Mouse (Mus musculus): ENCODE measurements around the gene Islr. TPM values are rescaled to one million over a fixed set of nuclear protein-coding genes. Genes with fewer than 3 reads are reported as not detected.

The Islr gene
- polyA plus RNA-seq, 1 experiment from 2014 or later, result 25.3 TPM

DNA sequence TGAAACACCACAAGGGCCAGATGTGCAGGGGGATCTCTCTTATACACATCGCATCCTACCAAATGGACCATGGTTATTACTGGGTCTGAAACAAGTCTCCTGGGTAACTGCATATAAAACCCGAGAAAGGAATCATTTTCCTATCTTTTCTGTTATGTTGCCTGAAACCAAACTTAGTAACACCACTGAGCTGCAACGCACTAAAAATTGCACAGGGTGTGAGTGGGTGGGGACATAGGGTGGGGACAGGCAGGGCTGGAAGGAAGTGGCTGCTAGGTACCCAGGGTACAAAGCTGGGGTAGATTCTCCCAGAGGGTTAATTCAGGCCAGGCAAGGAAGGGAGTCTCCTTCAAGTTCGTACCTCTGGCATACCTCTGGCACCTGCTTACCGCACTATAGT, 38.6 kb upstream of the Islr start:
- 93% methylated on average over 5 of the region's 5 CpGs for WGBS
- H3K4me2 ChIP-seq (replicated peaks), result no peak overlapping the region
- H3K4me1 ChIP-seq (replicated peaks), result peaks cover 24% of the 10 kb centered on the region
- no peaks in the 10 kb centered on the region for H3K27me3 ChIP-seq
- no peaks in the 10 kb centered on the region for H3K36me3 ChIP-seq
- ATAC-seq, result no peak
- no peak overlapping the region for H3K27ac ChIP-seq
- no peak overlapping the region for H3K9ac ChIP-seq (replicated peaks)
- no peaks in the 10 kb centered on the region for H3K9me3 ChIP-seq
- no peak overlapping the region for H3K4me3 ChIP-seq (replicated peaks)

DNA sequence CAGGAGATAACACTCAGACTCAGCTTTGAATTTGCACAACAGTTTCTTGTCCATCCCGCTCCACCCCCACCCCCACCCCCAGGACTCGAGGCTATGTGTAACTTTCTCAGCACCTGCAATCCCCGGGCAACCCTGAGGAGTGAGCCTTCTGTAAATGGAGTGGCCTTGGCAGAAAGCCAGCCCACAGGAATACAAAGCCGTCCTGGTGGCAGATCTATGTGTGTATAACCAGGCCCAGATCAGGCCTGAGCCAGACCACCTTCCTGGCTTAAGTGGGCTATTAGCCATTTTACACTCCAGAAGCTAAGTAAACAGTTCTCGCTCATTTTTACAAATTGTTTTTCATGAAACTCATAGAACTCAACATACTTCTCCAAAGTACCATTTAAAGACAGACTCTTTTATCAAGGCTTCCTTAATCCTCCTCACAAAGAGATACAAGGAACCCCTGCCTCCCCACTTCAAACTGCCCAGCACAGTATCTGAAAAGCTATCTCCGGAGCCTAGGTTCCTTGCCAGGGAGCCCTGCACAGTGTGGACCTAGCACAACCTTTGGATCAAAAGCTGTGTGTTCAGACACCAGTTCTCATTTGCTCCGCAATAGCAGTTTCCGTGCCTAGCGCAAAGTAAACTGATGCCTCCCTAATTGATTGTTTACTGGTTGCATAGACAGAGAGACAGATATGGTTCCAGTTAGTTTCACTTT, 37.8 kb upstream of the Islr start:
- H3K27ac ChIP-seq, result peak overlapping the region; percentile 59; the same call in 1 of the 2 replicates
- H3K9me3 ChIP-seq, result no peaks in the 10 kb centered on the region
- no peak overlapping the region for H3K9ac ChIP-seq (replicated peaks)
- 47% methylated on average over 9 of the region's 9 CpGs for WGBS
- H3K4me3 ChIP-seq (replicated peaks), result no peak overlapping the region
- H3K27me3 ChIP-seq, result no peaks in the 10 kb centered on the region
- H3K36me3 ChIP-seq, result no peaks in the 10 kb centered on the region
- no peak overlapping the region for H3K4me2 ChIP-seq (replicated peaks)
- peak; percentile 69 for ATAC-seq
- H3K4me1 ChIP-seq (replicated peaks), result peaks cover 18% of the 10 kb centered on the region

DNA sequence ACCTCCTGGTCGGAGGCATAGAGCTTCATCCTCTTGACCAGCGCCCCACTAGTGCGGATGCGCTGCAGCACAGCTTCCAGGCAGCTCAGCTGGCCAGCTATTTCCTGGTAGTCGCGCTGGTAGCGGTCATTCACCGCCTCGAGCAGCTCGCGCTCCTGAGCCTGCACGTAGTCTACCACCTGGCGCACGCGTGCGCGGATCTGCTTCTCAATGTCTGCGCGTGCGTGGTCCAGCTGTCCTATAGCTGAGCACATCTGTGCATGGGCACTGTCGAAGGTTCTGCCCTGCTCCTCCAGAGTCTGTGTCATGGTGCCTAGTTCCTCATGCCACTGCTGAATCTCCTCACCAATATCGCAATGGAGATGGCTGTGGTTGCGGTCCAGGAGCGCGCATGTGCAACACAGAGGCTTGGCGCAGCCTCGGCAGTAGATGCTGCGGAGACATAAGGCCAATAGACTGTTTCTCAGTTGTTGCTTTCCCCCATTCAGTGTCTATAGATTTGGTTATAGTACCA, 30.5 kb upstream of the Islr start:
- WGBS, result 98% methylated on average over 28 of the region's 28 CpGs
- H3K4me1 ChIP-seq (replicated peaks), result no peaks in the 10 kb centered on the region
- no peak overlapping the region for H3K4me3 ChIP-seq (replicated peaks)
- ATAC-seq, result no peak
- H3K9me3 ChIP-seq, result no peaks in the 10 kb centered on the region
- no peaks in the 10 kb centered on the region for H3K27me3 ChIP-seq
- H3K36me3 ChIP-seq, result peaks cover 15% of the 10 kb centered on the region
- H3K27ac ChIP-seq, result no peak overlapping the region
- H3K4me2 ChIP-seq (replicated peaks), result no peak overlapping the region
- H3K9ac ChIP-seq (replicated peaks), result no peak overlapping the region

DNA sequence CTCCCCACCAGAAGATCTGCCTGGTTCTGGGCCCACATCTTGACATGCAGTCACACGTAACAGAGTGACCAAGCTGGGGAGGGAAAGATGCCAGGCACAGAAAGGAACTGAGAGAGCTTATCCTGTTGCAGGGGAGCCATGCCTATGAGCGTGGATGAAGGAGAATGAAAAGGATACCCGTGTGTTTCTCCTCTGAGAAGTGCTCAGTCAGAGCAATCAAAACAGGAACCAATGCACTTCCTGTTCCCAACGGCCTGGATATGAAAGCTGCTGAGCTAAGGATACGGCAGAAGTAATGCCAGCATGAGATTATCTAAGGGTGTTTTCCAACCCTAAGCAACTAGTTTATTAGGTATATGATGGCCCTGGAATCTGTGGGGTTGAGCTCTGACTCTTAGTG, 28.3 kb upstream of the Islr start:
- 89% methylated on average over 5 of the region's 5 CpGs for WGBS
- Histone ChIP-seq H3K4me2 (replicated peaks) (no peak overlapping the region), H3K9me3 (no peaks in the 10 kb centered on the region), H3K27me3 (no peaks in the 10 kb centered on the region), H3K36me3 (peaks cover 26% of the 10 kb centered on the region), H3K27ac (no peak overlapping the region), H3K4me3 (replicated peaks) (no peak overlapping the region), H3K4me1 (replicated peaks) (no peaks in the 10 kb centered on the region), H3K9ac (replicated peaks) (no peak overlapping the region)
- ATAC-seq, result no peak

DNA sequence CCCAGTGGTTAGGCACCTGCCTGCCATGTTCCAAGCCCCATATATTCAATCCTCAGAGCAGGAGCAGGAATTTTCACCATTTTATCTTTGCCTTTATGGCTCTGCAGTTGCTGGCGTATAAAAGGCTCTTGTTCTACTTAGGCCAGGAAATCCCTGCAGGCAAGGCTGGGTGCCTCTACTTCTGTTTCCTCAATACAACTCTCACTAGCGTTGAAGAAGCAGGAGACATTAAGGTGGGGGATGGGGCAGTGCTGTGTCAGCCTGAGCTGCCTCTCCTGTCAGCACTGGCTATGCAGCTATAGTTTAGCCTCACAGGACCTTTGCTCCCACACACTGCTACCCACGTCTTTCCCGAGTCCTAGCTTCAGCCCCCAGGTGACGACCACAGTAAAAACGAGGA, 27.6 kb upstream of the Islr start:
- H3K36me3 ChIP-seq, result peaks cover 26% of the 10 kb centered on the region
- WGBS, result 85% methylated on average over 6 of the region's 6 CpGs

GRCm38 (mm10) chr9:58228777-58229466, 24.8 kb upstream of the Islr start:
- Histone ChIP-seq H3K27me3 (no peaks in the 10 kb centered on the region), H3K4me2 (replicated peaks) (no peak overlapping the region), H3K4me3 (replicated peaks) (no peak overlapping the region), H3K36me3 (peaks cover 21% of the 10 kb centered on the region), H3K9ac (replicated peaks) (no peak overlapping the region), H3K9me3 (no peaks in the 10 kb centered on the region), H3K27ac (no peak overlapping the region), H3K4me1 (replicated peaks) (no peaks in the 10 kb centered on the region)
- no peak for ATAC-seq
- WGBS, result 97% methylated on average over 9 of the region's 9 CpGs

More for the DNA sequence above, 27.6 kb upstream of the Islr start:
- Histone ChIP-seq H3K4me1 (replicated peaks) (no peaks in the 10 kb centered on the region), H3K27ac (no peak overlapping the region), H3K9me3 (no peaks in the 10 kb centered on the region), H3K9ac (replicated peaks) (no peak overlapping the region), H3K27me3 (no peaks in the 10 kb centered on the region), H3K4me2 (replicated peaks) (no peak overlapping the region), H3K4me3 (replicated peaks) (no peak overlapping the region)
- ATAC-seq, result no peak

GRCm38 (mm10) chr9:58225915-58226913, 22.1 kb upstream of the Islr start:
- Histone ChIP-seq H3K4me3 (replicated peaks) (no peak overlapping the region), H3K4me2 (replicated peaks) (no peak overlapping the region), H3K9me3 (no peaks in the 10 kb centered on the region), H3K36me3 (peaks cover 20% of the 10 kb centered on the region), H3K4me1 (replicated peaks) (no peaks in the 10 kb centered on the region), H3K27ac (no peak overlapping the region), H3K27me3 (no peaks in the 10 kb centered on the region), H3K9ac (replicated peaks) (no peak overlapping the region)
- WGBS, result 67% methylated on average over 9 of the region's 9 CpGs
- no peak for ATAC-seq

- no peak overlapping the region for H3K4me2 ChIP-seq (replicated peaks)
- 99% methylated on average over 2 of the region's 2 CpGs for WGBS
- no peaks in the 10 kb centered on the region for H3K4me1 ChIP-seq (replicated peaks)
- H3K27me3 ChIP-seq, result no peaks in the 10 kb centered on the region
- no peak overlapping the region for H3K4me3 ChIP-seq (replicated peaks)
- H3K27ac ChIP-seq, result no peak overlapping the region
- no peak for ATAC-seq
- H3K36me3 ChIP-seq, result peaks cover 9% of the 10 kb centered on the region
- H3K9ac ChIP-seq (replicated peaks), result no peak overlapping the region
- H3K9me3 ChIP-seq, result no peaks in the 10 kb centered on the region
Observed at GRCm38 (mm10) chr9:58224356-58224755, 20.2 kb upstream of the Islr start.

GRCm38 (mm10) chr9:58220218-58220903, 16.3 kb upstream of the Islr start:
- Histone ChIP-seq H3K27me3 (no peaks in the 10 kb centered on the region), H3K36me3 (no peaks in the 10 kb centered on the region; the same call in 1 of the 2 replicates), H3K27ac (no peak overlapping the region), H3K9me3 (no peaks in the 10 kb centered on the region), H3K9ac (replicated peaks) (no peak overlapping the region), H3K4me1 (replicated peaks) (peaks cover 4% of the 10 kb centered on the region; the same call in 1 of the 2 replicates), H3K4me2 (replicated peaks) (no peak overlapping the region), H3K4me3 (replicated peaks) (no peak overlapping the region)
- ATAC-seq, result no peak
- WGBS, result 70% methylated on average over 24 of the region's 24 CpGs

- 88% methylated on average over 3 of the region's 3 CpGs for WGBS
- H3K27ac ChIP-seq, result no peak overlapping the region
- H3K4me1 ChIP-seq (replicated peaks), result peaks cover 16% of the 10 kb centered on the region
- H3K27me3 ChIP-seq, result no peaks in the 10 kb centered on the region
- no peak overlapping the region for H3K9ac ChIP-seq (replicated peaks)
- H3K9me3 ChIP-seq, result no peaks in the 10 kb centered on the region
- H3K4me2 ChIP-seq (replicated peaks), result no peak overlapping the region
- no peaks in the 10 kb centered on the region; the same call in 1 of the 2 replicates for H3K36me3 ChIP-seq
- no peak for ATAC-seq
- no peak overlapping the region for H3K4me3 ChIP-seq (replicated peaks)
Observed at GRCm38 (mm10) chr9:58218539-58218938, 14.4 kb upstream of the Islr start.

DNA sequence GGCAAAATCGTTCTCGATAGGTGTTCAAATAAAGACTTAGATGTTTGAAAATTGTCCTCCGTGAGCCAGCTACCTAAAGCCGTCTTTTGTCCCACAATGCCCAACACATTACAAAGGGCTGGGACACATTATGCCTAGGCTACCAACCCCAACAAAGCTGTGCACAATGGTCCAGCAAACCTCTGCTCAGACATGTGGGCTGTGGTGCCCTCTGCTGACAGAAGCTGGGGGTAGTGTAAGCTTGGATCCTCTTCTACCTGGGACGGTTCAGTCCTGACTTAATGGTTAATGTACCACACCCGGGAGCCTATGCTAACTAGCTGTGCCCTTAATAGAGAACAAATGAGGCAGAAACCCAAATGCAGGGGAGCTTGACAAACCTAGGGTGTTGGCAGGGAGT, 12.3 kb upstream of the Islr start:
- Histone ChIP-seq H3K36me3 (no peaks in the 10 kb centered on the region; the same call in 1 of the 2 replicates), H3K27ac (no peak overlapping the region), H3K9ac (replicated peaks) (no peak overlapping the region), H3K4me2 (replicated peaks) (no peak overlapping the region), H3K9me3 (no peaks in the 10 kb centered on the region), H3K4me3 (replicated peaks) (no peak overlapping the region), H3K27me3 (no peaks in the 10 kb centered on the region), H3K4me1 (replicated peaks) (peaks cover 20% of the 10 kb centered on the region)
- WGBS, result 39% methylated on average over 6 of the region's 6 CpGs
- peak; percentile 75 for ATAC-seq
